Mouse (Mus musculus) G1E-ER4 (cell line): ENCODE results near the gene Slc9a5. TPM values are rescaled to one million over a fixed set of nuclear protein-coding genes. Genes with fewer than 3 reads are reported as not detected.

ENCODE experiments used
- GATA1 ChIP-seq: IDR thresholded peaks from one replicate; pipeline ENCODE4 v1.8.0; 2012; ENCODE audit warnings: low read length, inconsistent platforms
- polyA plus RNA-seq: library from polyadenylated mRNA; stranded (reverse); fragments of >175 nt; gene quantifications from 2 replicates; pipeline ENCODE4 v1.2.3, GENCODE M21; 2012

Gene Slc9a5
- polyA plus RNA-seq = 0.49 and 0.50 TPM in 2 replicates

- TF ChIP-seq GATA1 = no peak
These were observed at the start of gene Slc9a5 for GRCm38 (mm10) chr8:105348450-105349095. Slc9a5 (plus strand) TSS chr8:105348843.

GRCm38 (mm10) chr8:105299962-105300361 is 48.7 kb upstream of the Slc9a5 start:
- TF ChIP-seq GATA1 = no peak

GRCm38 (mm10) chr8:105303396-105303795 is 45.2 kb upstream of the Slc9a5 start:
- no peak for TF ChIP-seq GATA1

GRCm38 (mm10) chr8:105303874-105304273 is 44.8 kb upstream of the Slc9a5 start:
- TF ChIP-seq GATA1 = no peak

- TF ChIP-seq GATA1 = no peak
These were observed 44.1 kb upstream of the Slc9a5 start for GRCm38 (mm10) chr8:105304325-105305210.

- no peak for TF ChIP-seq GATA1
These were observed 43.2 kb upstream of the Slc9a5 start, which contains the start of gene Elmo3 for GRCm38 (mm10) chr8:105305211-105306145. Elmo3 (plus strand) TSS chr8:105305601.

GRCm38 (mm10) chr8:105306146-105306691 is 42.4 kb upstream of the Slc9a5 start:
- TF ChIP-seq GATA1 = no peak

GRCm38 (mm10) chr8:105307670-105308069 is 41.0 kb upstream of the Slc9a5 start:
- TF ChIP-seq GATA1 = no peak

- no peak for TF ChIP-seq GATA1
These were observed 40.2 kb upstream of the Slc9a5 start for GRCm38 (mm10) chr8:105308428-105308827.

- TF ChIP-seq GATA1 = no peak
These were observed 39.3 kb upstream of the Slc9a5 start for GRCm38 (mm10) chr8:105309142-105309847.

- TF ChIP-seq GATA1 = no peak
These were observed 38.5 kb upstream of the Slc9a5 start for GRCm38 (mm10) chr8:105310118-105310517.

- TF ChIP-seq GATA1 = no peak
These were observed 36.9 kb upstream of the Slc9a5 start for GRCm38 (mm10) chr8:105311718-105312117.

GRCm38 (mm10) chr8:105312891-105313481 is 35.7 kb upstream of the Slc9a5 start:
- no peak for TF ChIP-seq GATA1
